Mouse (Mus musculus) cerebellum, postnatal 36 days (tissue): ENCODE measurements around the gene Dnajc11.

ENCODE experiments used
- DNase-seq, 2 experiments: peaks; one replicate each; pipeline ENCODE4 v3.0.0; 2021 to 2022; ENCODE audit warnings: mixed read lengths in 2 of 2

Dnajc11 gene

GRCm38 (mm10) chr4:151933505-151934214 lies at the start of gene Dnajc11:
Gene Dnajc11, plus strand, starts transcription at chr4:151933691.
- DNase-seq: peak; percentile 91 to 92

- no peak for DNase-seq
Measured at GRCm38 (mm10) chr4:151893241-151893640, 40.2 kb upstream of the Dnajc11 start.

GRCm38 (mm10) chr4:151894926-151895325 lies 38.6 kb upstream of the Dnajc11 start:
- no peak for DNase-seq

- DNase-seq: no peak
Measured at GRCm38 (mm10) chr4:151895624-151896023, 37.9 kb upstream of the Dnajc11 start.

GRCm38 (mm10) chr4:151897069-151897617 lies 36.3 kb upstream of the Dnajc11 start:
- DNase-seq: no peak

GRCm38 (mm10) chr4:151898600-151899245 lies 34.8 kb upstream of the Dnajc11 start:
- DNase-seq: no peak

- DNase-seq: no peak
Measured at GRCm38 (mm10) chr4:151899707-151900384, 33.6 kb upstream of the Dnajc11 start.

- no peak for DNase-seq
Measured at GRCm38 (mm10) chr4:151900735-151901134, 32.8 kb upstream of the Dnajc11 start.

- peak in 1 of 2 experiments; percentile 20 for DNase-seq
Measured at GRCm38 (mm10) chr4:151901422-151901821, 32.1 kb upstream of the Dnajc11 start.

GRCm38 (mm10) chr4:151902046-151902688 lies 31.3 kb upstream of the Dnajc11 start:
- peak in 1 of 2 experiments; percentile 30 for DNase-seq

GRCm38 (mm10) chr4:151902689-151903241 lies 30.7 kb upstream of the Dnajc11 start:
- DNase-seq: peak; percentile 53 to 64

GRCm38 (mm10) chr4:151904098-151904497 lies 29.4 kb upstream of the Dnajc11 start:
- DNase-seq: no peak

GRCm38 (mm10) chr4:151905621-151906020 lies 27.9 kb upstream of the Dnajc11 start:
- no peak for DNase-seq

- DNase-seq: no peak
Measured at GRCm38 (mm10) chr4:151907577-151908343, 25.7 kb upstream of the Dnajc11 start.

GRCm38 (mm10) chr4:151908809-151909208 lies 24.7 kb upstream of the Dnajc11 start:
- no peak for DNase-seq

GRCm38 (mm10) chr4:151916271-151916670 lies 17.2 kb upstream of the Dnajc11 start:
- DNase-seq: no peak

GRCm38 (mm10) chr4:151919135-151919840 lies 14.2 kb upstream of the Dnajc11 start:
- DNase-seq: no peak

- peak; percentile 70 to 77 for DNase-seq
Measured at GRCm38 (mm10) chr4:151919900-151920643, 13.4 kb upstream of the Dnajc11 start.

- DNase-seq: no peak
Measured at GRCm38 (mm10) chr4:151922124-151922523, 11.4 kb upstream of the Dnajc11 start.
